Mouse (Mus musculus): Measurements from ENCODE around the gene Mettl7a3.

The Mettl7a3 gene

GRCm38 (mm10) chr15:100388886-100389285 is 54.2 kb downstream of the Mettl7a3 start:
- no peak for DNase-seq
